Mouse (Mus musculus) kidney, adult 8-10 months (tissue): ENCODE results near the gene 1700025G04Rik.
A peak's percentile ranks its signal among the peaks of the same experiment; 100 is the strongest.

Experiments
- DNase-seq, 2 experiments: peaks; one replicate each; pipeline ENCODE4 v3.0.0; 2022

Gene 1700025G04Rik

GRCm38 (mm10) chr1:151957669-151958068 lies 132.3 kb downstream of the 1700025G04Rik start:
- no peak for DNase-seq

GRCm38 (mm10) chr1:151955866-151956265 lies 134.1 kb downstream of the 1700025G04Rik start:
- no peak for DNase-seq

GRCm38 (mm10) chr1:151953563-151953962 lies 136.4 kb downstream of the 1700025G04Rik start:
- DNase-seq = peak; percentile 26 to 35

DNA sequence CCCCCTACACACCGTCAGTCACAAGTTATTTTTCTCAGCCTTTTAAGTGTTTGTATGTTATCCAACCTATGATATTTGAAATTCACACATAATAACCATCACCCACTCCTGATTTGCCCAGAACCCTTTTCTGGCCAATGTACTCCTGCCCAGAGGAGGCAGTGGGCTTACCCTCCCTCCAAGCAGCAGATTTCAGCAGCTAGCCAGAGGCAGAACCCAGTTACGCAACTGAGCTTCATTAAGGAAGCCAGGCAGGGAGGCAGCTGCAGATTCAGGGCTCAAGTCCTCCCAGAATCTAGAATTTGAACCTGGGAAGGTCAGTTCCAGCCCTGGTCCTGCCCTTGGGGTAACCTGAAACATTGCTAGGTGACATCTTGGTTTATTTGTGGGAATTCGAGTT lies 141.9 kb downstream of the 1700025G04Rik start:
- peak in 1 of 2 experiments; percentile 4 for DNase-seq

DNA sequence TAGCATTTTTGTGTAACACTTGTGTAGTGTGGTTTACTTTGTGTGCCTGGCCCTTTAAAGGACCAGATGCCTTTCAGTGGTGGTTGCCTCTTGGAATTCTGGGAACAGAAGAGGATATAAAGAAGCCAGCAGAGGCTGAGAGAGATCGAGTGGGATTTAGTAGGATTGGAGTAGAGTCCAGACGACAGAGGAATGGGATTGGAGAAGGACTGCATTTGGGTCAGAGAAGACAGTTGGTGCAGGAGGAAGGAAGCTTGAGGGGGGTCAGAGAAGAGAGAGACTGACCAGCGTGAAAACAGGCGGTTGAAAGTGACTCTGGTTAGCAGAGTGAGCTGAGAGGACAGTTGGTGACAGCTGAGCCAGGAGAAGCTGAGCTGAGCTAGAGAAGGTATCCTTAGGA lies 142.4 kb downstream of the 1700025G04Rik start:
- DNase-seq = peak; percentile 3 to 5

DNA sequence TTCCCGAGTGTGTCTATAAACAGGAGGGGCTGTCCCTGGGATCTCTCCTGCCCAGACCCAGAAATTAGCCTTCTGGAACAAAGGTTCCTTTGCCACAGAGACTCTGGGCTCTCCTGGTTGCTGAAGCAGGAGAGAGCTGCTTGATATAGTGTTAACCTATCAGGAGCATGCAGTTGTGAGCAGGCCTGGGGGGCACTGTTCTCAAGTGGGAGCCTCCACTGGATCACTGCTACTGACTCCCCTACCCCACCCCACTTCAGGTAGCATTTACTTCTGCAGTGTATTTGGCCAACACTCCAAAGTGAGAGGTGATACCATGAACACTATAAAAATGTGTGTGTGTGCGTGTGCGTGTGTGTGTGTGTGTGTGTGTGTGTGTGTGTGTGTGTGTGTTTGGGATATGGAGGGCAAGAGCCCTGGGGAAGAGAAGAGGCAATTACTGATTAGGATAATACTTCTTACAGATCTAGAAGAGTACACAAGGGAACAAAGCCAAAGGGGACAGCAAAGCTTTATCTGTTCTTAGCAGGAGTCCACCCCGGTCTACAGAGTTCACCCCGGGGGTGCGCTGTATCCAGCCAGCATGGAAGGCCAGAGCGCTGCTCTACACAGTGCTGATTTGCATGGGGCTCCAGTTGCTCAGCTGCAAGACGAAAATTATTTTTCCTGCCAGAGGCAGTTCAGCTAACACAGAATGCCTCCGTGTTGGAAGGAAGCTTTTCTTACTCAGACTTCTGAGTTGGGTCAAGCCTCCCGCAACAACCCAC lies 145.3 kb downstream of the 1700025G04Rik start:
- no peak for DNase-seq

GRCm38 (mm10) chr1:151943681-151944237 lies 146.2 kb downstream of the 1700025G04Rik start:
- no peak for DNase-seq

GRCm38 (mm10) chr1:151942972-151943654 lies 146.8 kb downstream of the 1700025G04Rik start:
- DNase-seq = no peak

DNA sequence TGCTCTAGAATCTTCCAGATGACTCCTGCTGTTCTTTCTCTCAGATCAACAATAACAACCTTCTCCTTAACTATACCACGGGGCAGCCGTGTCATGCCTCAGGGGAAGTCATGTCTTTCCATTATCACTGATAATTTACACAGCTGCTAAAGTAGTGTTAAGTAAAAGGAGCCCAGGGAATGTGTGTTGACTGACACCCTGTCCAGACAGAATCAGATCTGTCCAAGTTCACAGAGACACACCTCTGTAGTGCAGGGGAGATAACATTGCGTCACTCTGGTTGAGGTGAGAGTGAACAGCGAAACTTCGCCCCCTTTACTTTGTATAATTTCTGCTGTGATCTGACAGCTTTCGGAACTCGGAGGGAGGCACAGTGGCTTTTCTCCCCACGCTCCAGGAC lies 149.9 kb downstream of the 1700025G04Rik start:
- DNase-seq = no peak

DNA sequence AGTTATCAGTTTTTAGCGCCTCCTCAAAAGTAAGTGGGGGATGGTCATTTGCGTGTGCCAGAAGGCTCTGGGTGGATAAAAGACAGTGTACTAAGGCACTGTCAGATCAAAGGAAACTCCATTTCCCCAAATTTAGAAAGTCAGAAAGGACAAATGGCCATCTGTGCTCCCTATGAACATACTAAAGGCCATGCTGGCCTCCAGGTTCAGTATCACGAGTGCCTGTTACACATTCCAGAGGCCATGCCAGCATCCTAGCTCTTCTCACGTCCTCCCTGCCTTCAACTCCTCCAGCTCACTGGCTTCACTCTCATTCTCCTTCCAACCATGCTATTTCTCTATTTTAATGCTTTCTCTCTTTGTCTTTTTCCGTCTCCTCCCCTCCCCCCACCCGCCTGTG lies 150.4 kb downstream of the 1700025G04Rik start:
- no peak for DNase-seq

DNA sequence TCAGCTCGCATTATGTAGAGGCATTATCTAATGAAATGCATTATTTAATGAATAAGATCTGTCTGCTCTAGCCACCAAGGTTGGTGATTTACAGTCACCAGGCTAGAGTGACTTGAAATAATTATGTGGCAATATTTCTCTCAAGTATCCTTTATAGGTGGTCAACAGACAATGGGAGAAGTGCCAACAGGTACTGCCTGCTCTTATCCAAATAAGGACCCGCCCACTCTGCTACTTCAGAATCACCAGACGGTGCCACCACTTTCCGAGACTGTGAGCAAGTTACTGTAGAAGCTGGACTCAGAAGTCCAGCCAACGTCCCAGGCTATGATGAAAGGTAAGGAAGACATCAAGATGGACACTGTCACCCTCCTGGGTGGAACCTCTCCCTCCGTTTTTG lies 156.3 kb downstream of the 1700025G04Rik start:
- no peak for DNase-seq

GRCm38 (mm10) chr1:151926826-151927225 lies 163.1 kb downstream of the 1700025G04Rik start:
- DNase-seq = no peak

- DNase-seq = no peak
Measured at GRCm38 (mm10) chr1:151926141-151926540, 163.8 kb downstream of the 1700025G04Rik start.

DNA sequence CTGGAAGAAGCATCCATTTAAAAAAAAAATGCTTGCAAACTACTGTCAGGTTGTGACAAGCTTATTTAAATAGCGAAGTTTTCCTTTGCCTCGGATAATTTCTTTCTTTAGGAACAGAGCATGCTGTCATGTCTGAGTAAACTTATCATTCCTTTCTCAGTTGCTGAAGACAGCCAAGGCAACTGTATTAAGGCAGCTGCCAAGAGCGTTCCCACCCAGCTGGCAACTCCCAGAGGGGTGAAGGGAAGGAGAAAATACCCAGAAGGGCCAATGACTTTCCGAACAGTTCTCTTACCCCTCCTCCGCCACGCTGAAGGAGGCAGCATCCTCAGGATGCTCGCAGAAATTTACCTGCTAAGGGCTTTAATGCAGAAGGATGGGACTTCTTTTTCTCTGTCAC lies 164.2 kb downstream of the 1700025G04Rik start:
- DNase-seq = no peak

- no peak for DNase-seq
Measured at GRCm38 (mm10) chr1:151918806-151919357, 171.0 kb downstream of the 1700025G04Rik start.

GRCm38 (mm10) chr1:151917736-151918135 lies 172.2 kb downstream of the 1700025G04Rik start:
- DNase-seq = no peak

GRCm38 (mm10) chr1:151914494-151914893 lies 175.4 kb downstream of the 1700025G04Rik start:
- no peak for DNase-seq

- no peak for DNase-seq
Measured at GRCm38 (mm10) chr1:151907014-151907413, 182.9 kb downstream of the 1700025G04Rik start.

- DNase-seq = no peak
Measured at GRCm38 (mm10) chr1:151900706-151901360, 189.1 kb downstream of the 1700025G04Rik start.

DNA sequence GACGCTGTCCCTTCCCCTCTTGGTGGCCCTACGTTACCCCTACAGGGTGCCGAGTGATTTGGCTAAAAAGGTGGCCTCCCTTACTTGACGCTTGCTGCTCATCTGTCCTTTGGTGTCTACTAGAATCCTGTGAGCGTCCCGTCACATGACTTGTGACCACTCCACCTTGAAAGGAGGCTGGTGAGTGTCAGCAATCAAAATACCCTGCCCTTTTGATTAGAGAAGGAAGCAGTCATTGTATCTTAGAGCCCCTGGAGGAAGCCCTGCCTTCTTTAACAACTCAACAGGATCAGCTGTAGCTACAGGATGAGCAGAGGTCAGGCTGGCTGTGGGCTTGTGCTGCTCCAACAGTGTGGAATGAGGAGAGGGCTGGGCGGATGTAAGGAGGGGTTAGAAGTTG lies 190.0 kb downstream of the 1700025G04Rik start:
- no peak for DNase-seq

DNA sequence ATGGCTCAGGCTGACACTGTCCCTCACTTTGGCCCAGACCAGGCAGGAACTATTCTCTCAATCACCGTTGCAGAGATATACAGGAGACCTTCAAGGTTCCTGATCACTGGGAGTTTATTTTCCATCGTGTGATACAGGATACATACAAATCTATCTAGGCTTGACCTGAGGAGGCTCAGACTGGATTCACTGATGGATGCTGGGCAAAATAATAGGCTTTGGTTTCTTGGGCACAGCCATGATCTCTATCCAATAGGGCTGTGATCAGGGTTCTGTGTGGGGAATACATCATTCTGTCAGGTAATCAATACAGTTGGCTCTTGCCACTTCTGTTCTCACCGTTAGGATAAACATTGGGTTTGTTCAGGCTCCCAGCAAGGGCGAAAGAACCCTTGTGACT lies 194.5 kb downstream of the 1700025G04Rik start:
- no peak for DNase-seq

DNA sequence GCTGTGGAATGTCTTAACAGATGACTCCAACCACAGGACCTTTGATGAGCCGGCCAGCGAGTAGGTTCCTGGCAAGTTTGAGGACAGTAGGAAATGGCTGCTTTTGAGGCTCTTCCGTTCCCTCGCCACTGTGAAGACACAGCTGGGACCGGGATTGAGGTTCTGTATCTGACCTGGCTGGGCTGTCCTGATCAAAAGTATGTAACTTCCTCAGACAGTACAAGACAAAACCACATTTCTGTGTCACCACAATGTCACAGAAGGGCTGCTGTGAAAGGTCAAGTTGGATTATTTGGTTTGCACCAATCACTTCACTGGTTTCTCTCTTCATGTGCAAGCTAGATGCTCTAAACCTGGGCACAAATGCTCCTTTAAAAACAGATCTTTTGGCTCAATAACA lies 195.9 kb downstream of the 1700025G04Rik start:
- no peak for DNase-seq

- DNase-seq = no peak
Measured at GRCm38 (mm10) chr1:151892008-151892407, 197.9 kb downstream of the 1700025G04Rik start.
